Mouse (Mus musculus) midbrain, embryonic 11.5 days (tissue): ENCODE measurements around the gene A430078G23Rik. TPM values are rescaled to one million over a fixed set of nuclear protein-coding genes. Genes with fewer than 3 reads are reported as not detected.

Experiments used
- ATAC-seq: fragments of 200-750 bp; cut with Nextera tagmentation; 2 replicates; pipeline ENCODE4 v1.8.0; 2017; ENCODE audit warnings: moderate TSS enrichment, moderate library complexity; ENCODE audit not compliant: low FRiP score
- DNase-seq: peaks from one replicate; pipeline ENCODE4 v3.0.0; 2015; ENCODE audit warnings: low spot score; ENCODE audit errors: missing footprints
- H3K27ac ChIP-seq: fragments of 300-500 bp; sonication (generic); 2 replicates; pipeline ENCODE4 v1.5.1; 2014; ENCODE audit warnings: low read depth, low read length
- H3K27me3 ChIP-seq: fragments of 300-500 bp; sonication (generic); 2 replicates; pipeline ENCODE4 v1.6.1; 2014; ENCODE audit warnings: mild to moderate bottlenecking, low read length, moderate library complexity, mixed read lengths; ENCODE audit not compliant: control insufficient read depth, insufficient read depth
- H3K36me3 ChIP-seq: fragments of 300-500 bp; sonication (generic); 2 replicates; pipeline ENCODE4 v1.6.1; 2014; ENCODE audit warnings: mild to moderate bottlenecking, low read length, moderate library complexity, mixed read lengths; ENCODE audit not compliant: control insufficient read depth, insufficient read depth
- H3K4me1 ChIP-seq: fragments of 300-500 bp; sonication (generic); 2 replicates; pipeline ENCODE4 v1.6.1; 2014; ENCODE audit warnings: low read length; ENCODE audit not compliant: control insufficient read depth, insufficient read depth
- H3K4me2 ChIP-seq: fragments of 300-500 bp; sonication (generic); 2 replicates; pipeline ENCODE4 v1.6.1; 2014; ENCODE audit warnings: mild to moderate bottlenecking, moderate library complexity
- H3K4me3 ChIP-seq: fragments of 300-500 bp; sonication (generic); 2 replicates; pipeline ENCODE4 v1.5.1; 2014; ENCODE audit warnings: low read depth, low read length
- H3K9ac ChIP-seq: fragments of 300-500 bp; sonication (generic); 2 replicates; pipeline ENCODE4 v1.6.1; 2014; ENCODE audit warnings: low read length
- H3K9me3 ChIP-seq: fragments of 300-500 bp; sonication (generic); 2 replicates; pipeline ENCODE4 v1.6.1; 2016; ENCODE audit warnings: low read length; ENCODE audit not compliant: control insufficient read depth
- WGBS: fragments of 180-500 bp; shearing (Covaris S2); extraction: QIAGEN DNeasy Blood & Tissue Kit; methylation state at CpG from one replicate; pipeline ENCODE4 v1.1.7; 2014; 5-methylcytosine and 5-hydroxymethylcytosine counted together
- polyA plus RNA-seq: library from polyadenylated mRNA; unstranded; fragments of >200 nt; fragmentation: Nextera tagmentation; extraction: Ambion mirVana; gene quantifications from 2 replicates; pipeline ENCODE4 v1.2.1, GENCODE M21; 2014

The A430078G23Rik gene
- polyA plus RNA-seq, 1 experiment from 2014 or later: not detected

- no peak overlapping the region for H3K4me3 ChIP-seq
- 8% methylated on average over 4 of the region's 4 CpGs for WGBS
- ATAC-seq: peak; percentile 59; the same call in 1 of the 2 replicates
- no peaks in the 10 kb centered on the region for H3K36me3 ChIP-seq
- no peak overlapping the region for H3K27ac ChIP-seq
- H3K9ac ChIP-seq: no peak overlapping the region
- peak; percentile 97 for DNase-seq
- no peaks in the 10 kb centered on the region for H3K4me1 ChIP-seq
- no peaks in the 10 kb centered on the region for H3K27me3 ChIP-seq
- H3K9me3 ChIP-seq: no peaks in the 10 kb centered on the region
- H3K4me2 ChIP-seq: no peak overlapping the region
Observed at GRCm38 (mm10) chr8:3358060-3358459, 4.8 kb downstream of the A430078G23Rik start.

- DNase-seq (no peak), ATAC-seq (no peak)
- H3K4me2 ChIP-seq: no peak overlapping the region
Observed at GRCm38 (mm10) chr8:3367086-3367485, 13.9 kb downstream of the A430078G23Rik start.

DNA sequence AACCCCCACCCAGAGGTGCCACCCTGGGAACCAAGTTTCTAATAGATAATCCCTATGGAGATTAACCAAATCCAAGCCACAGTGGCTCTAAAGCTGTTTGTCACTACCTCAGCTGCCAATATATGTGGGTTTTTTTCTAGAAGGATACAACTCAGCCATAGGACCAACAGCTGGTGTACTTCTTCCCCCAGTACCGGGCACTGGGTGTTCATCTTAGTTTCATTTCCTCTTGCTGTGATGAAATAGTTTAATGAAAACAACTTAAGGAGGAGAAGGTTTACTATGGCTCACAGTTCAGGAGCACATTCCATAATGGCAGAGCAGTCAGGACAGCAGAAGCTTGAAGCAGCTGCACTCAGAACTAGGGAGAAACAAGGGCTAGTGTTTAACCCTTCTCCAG, 14.9 kb downstream of the A430078G23Rik start:
- no peak overlapping the region for H3K27ac ChIP-seq
- no peak overlapping the region for H3K4me2 ChIP-seq
- H3K4me1 ChIP-seq: no peaks in the 10 kb centered on the region
- no peak overlapping the region for H3K9ac ChIP-seq
- H3K36me3 ChIP-seq: no peaks in the 10 kb centered on the region
- DNase-seq: no peak
- no peaks in the 10 kb centered on the region for H3K9me3 ChIP-seq
- H3K27me3 ChIP-seq: no peaks in the 10 kb centered on the region
- H3K4me3 ChIP-seq: no peak overlapping the region
- no peak for ATAC-seq
- WGBS: 76% methylated on average over 1 of the region's 1 CpGs

More at GRCm38 (mm10) chr8:3367086-3367485, 13.9 kb downstream of the A430078G23Rik start:
- no peak overlapping the region for H3K27ac ChIP-seq
- H3K36me3 ChIP-seq: no peaks in the 10 kb centered on the region
- H3K9me3 ChIP-seq: no peaks in the 10 kb centered on the region
- H3K4me3 ChIP-seq: no peak overlapping the region
- H3K9ac ChIP-seq: no peak overlapping the region
- 86% methylated on average over 5 of the region's 5 CpGs for WGBS
- H3K27me3 ChIP-seq: no peaks in the 10 kb centered on the region
- no peaks in the 10 kb centered on the region for H3K4me1 ChIP-seq

DNA sequence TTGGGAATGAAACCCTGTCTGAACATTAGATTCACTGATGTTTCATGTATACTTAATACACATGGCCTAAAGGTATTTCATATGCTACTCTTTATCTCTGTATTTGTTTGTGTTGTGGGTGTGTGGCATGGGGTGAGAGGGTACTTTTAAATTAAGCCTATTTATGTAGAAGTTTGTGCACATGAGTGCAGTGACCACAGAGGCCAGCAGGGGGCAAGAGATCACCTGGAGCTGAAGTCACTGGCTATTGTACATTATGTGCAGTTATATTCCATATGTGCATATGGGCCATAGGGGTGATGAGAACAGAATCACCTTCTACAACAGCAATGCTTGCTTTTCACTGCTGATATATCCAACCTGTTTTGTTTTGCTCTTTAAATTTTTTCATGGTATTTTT, 22.5 kb downstream of the A430078G23Rik start:
- DNase-seq (no peak), ATAC-seq (no peak)
- Histone ChIP-seq H3K27ac (no peak overlapping the region), H3K36me3 (no peaks in the 10 kb centered on the region), H3K4me1 (no peaks in the 10 kb centered on the region), H3K9me3 (no peaks in the 10 kb centered on the region), H3K4me2 (no peak overlapping the region), H3K9ac (no peak overlapping the region), H3K27me3 (no peaks in the 10 kb centered on the region), H3K4me3 (no peak overlapping the region)

GRCm38 (mm10) chr8:3376641-3377274, 23.5 kb downstream of the A430078G23Rik start:
- 68% methylated on average over 11 of the region's 11 CpGs for WGBS
- ATAC-seq: no peak

DNA sequence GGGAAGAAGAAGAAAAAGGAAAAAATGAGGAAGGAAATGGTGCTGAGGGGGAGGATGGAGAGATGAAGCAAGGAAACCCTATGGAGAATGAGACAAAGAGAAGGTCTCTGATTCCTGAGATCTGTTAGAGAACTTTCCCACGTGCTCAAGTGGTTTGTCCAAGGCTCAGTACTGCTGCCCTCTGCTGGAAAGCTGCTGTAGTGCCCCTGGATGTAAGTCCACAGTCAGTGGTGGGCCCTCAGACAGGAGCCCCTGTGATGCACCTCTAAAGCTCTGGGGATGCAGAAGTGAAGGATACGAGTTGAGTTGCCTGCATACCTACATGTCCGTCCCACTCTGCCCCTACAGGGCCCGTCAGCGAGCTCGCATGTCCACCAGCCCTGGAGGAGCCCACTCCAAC, 34.1 kb downstream of the A430078G23Rik start:
- H3K9me3 ChIP-seq: no peaks in the 10 kb centered on the region
- no peak overlapping the region for H3K27ac ChIP-seq
- DNase-seq (peak; percentile 95), ATAC-seq (peak; percentile 57; the same call in 1 of the 2 replicates)
- WGBS: 32% methylated on average over 6 of the region's 6 CpGs
- no peak overlapping the region for H3K4me2 ChIP-seq
- no peaks in the 10 kb centered on the region for H3K4me1 ChIP-seq
- no peaks in the 10 kb centered on the region for H3K27me3 ChIP-seq
- H3K9ac ChIP-seq: no peak overlapping the region
- H3K4me3 ChIP-seq: no peak overlapping the region
- no peaks in the 10 kb centered on the region for H3K36me3 ChIP-seq

More at GRCm38 (mm10) chr8:3376641-3377274, 23.5 kb downstream of the A430078G23Rik start:
- H3K9ac ChIP-seq: no peak overlapping the region
- H3K4me2 ChIP-seq: no peak overlapping the region
- no peak overlapping the region for H3K27ac ChIP-seq
- H3K36me3 ChIP-seq: no peaks in the 10 kb centered on the region
- H3K27me3 ChIP-seq: no peaks in the 10 kb centered on the region
- H3K4me3 ChIP-seq: no peak overlapping the region
- no peaks in the 10 kb centered on the region for H3K4me1 ChIP-seq
- no peak for DNase-seq
- H3K9me3 ChIP-seq: no peaks in the 10 kb centered on the region

- no peak for ATAC-seq
- WGBS: 77% methylated on average over 9 of the region's 9 CpGs
Observed at GRCm38 (mm10) chr8:3388591-3389338, 35.5 kb downstream of the A430078G23Rik start.

DNA sequence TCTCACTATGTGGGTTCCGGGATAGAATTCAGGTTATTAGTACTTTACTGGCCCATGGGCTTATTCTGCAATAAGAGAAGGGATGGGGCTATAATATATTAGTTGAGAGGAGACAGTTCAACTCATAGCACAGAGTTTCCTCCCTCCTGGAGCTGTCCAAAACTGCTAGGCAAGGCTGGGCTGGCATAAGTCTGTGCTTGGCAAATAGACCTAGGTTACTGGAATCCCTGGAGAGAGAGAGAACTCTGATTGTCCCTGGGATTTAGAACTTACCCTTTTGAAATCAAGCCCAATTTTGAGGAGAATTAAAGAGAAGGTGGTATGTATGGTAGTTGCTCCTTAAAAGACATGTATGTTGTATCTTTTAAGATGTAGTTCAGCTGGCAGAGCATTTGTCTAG, 36.3 kb downstream of the A430078G23Rik start:
- 97% methylated on average over 1 of the region's 1 CpGs for WGBS
- H3K36me3 ChIP-seq: no peaks in the 10 kb centered on the region
- no peak overlapping the region for H3K27ac ChIP-seq
- DNase-seq (no peak), ATAC-seq (no peak)
- H3K9me3 ChIP-seq: no peaks in the 10 kb centered on the region
- peaks cover 11% of the 10 kb centered on the region for H3K4me1 ChIP-seq
- H3K4me3 ChIP-seq: no peak overlapping the region
- H3K9ac ChIP-seq: no peak overlapping the region
- H3K4me2 ChIP-seq: no peak overlapping the region
- H3K27me3 ChIP-seq: no peaks in the 10 kb centered on the region

More at GRCm38 (mm10) chr8:3388591-3389338, 35.5 kb downstream of the A430078G23Rik start:
- DNase-seq: no peak
- Histone ChIP-seq H3K9me3 (no peaks in the 10 kb centered on the region), H3K27me3 (no peaks in the 10 kb centered on the region), H3K27ac (no peak overlapping the region), H3K4me1 (peaks cover 5% of the 10 kb centered on the region), H3K4me3 (no peak overlapping the region), H3K4me2 (no peak overlapping the region), H3K9ac (no peak overlapping the region), H3K36me3 (no peaks in the 10 kb centered on the region)

GRCm38 (mm10) chr8:3392293-3392692, 39.1 kb downstream of the A430078G23Rik start:
- Histone ChIP-seq H3K9me3 (no peaks in the 10 kb centered on the region), H3K9ac (peak overlapping the region; percentile 78), H3K4me1 (peaks cover 18% of the 10 kb centered on the region), H3K4me2 (peak overlapping the region; percentile 81), H3K27me3 (no peaks in the 10 kb centered on the region), H3K4me3 (peak overlapping the region; percentile 74), H3K36me3 (no peaks in the 10 kb centered on the region), H3K27ac (no peak overlapping the region)
- no peak for DNase-seq
- WGBS: 66% methylated on average over 4 of the region's 4 CpGs
- no peak for ATAC-seq
